Mouse (Mus musculus): ENCODE data around the gene Slc17a5. TPM values are rescaled to one million over a fixed set of nuclear protein-coding genes. Genes with fewer than 3 reads are reported as not detected.
A peak's percentile ranks its signal among the peaks of the same experiment; 100 is the strongest.

The Slc17a5 gene
- 12.7 and 14.9 TPM in 2 replicates for polyA plus RNA-seq (2011; ENCODE audit: insufficient read depth, insufficient read length, low read depth, missing spikeins)

GRCm38 (mm10) chr9:78587914-78588313, at the start of gene Slc17a5:
Gene Slc17a5 (minus strand): TSS chr9:78588041.
- Histone ChIP-seq H3K27ac (ENCODE audit: insufficient read depth, low read length) (no peak within 1 kb of the TSS), H3K9ac (ENCODE audit: low read depth, poor library complexity, severe bottlenecking) (peak within 1 kb of the TSS; percentile 77), H3K27me3 (ENCODE audit: control insufficient read depth, insufficient read depth, low read length, poor library complexity, severe bottlenecking) (no peaks in the 10 kb centered on the region), H3K36me3 (ENCODE audit: control insufficient read depth, insufficient read depth, low read length, poor library complexity, severe bottlenecking) (no peaks in the 10 kb centered on the region), H3K9me3 (replicated peaks; ENCODE audit: control insufficient read depth, insufficient read depth, low read length, poor library complexity, severe bottlenecking) (no peaks in the 10 kb centered on the region), H3K4me1 (ENCODE audit: control insufficient read depth, insufficient read depth, low read length) (peaks cover 2% of the 10 kb centered on the region), H3K4me3 (ENCODE audit: low read depth, low read length) (peak within 1 kb of the TSS; percentile 82)
- TF ChIP-seq POLR2A (IDR thresholded peaks at IDR 0.05; ENCODE audit: insufficient read depth, low read length) (peak; percentile 65), EP300 (IDR thresholded peaks at IDR 0.05; ENCODE audit: insufficient read depth, low read depth, low read length) (0 out of 2 replicates have a peak, but pooled peaks have one; percentile 4), CTCF (IDR thresholded peaks at IDR 0.05; ENCODE audit: low read depth, low read length) (no peak)

- H3K36me3 ChIP-seq (ENCODE audit: control insufficient read depth, insufficient read depth, low read length, poor library complexity, severe bottlenecking) = no peaks in the 10 kb centered on the region
- H3K4me1 ChIP-seq (ENCODE audit: control insufficient read depth, insufficient read depth, low read length) = no peaks in the 10 kb centered on the region
- no peak overlapping the region for H3K27ac ChIP-seq (ENCODE audit: insufficient read depth, low read length)
- H3K9ac ChIP-seq (ENCODE audit: low read depth, poor library complexity, severe bottlenecking) = no peak overlapping the region
- no peak overlapping the region for H3K4me3 ChIP-seq (ENCODE audit: low read depth, low read length)
- H3K9me3 ChIP-seq (replicated peaks; ENCODE audit: control insufficient read depth, insufficient read depth, low read length, poor library complexity, severe bottlenecking) = no peaks in the 10 kb centered on the region
- H3K27me3 ChIP-seq (ENCODE audit: control insufficient read depth, insufficient read depth, low read length, poor library complexity, severe bottlenecking) = no peaks in the 10 kb centered on the region
- TF ChIP-seq CTCF (IDR thresholded peaks at IDR 0.05; ENCODE audit: low read depth, low read length) (no peak), EP300 (IDR thresholded peaks at IDR 0.05; ENCODE audit: insufficient read depth, low read depth, low read length) (no peak), POLR2A (IDR thresholded peaks at IDR 0.05; ENCODE audit: insufficient read depth, low read length) (no peak)
Observed at GRCm38 (mm10) chr9:78633976-78634375, 46.1 kb upstream of the Slc17a5 start.

- Histone ChIP-seq H3K27ac (ENCODE audit: insufficient read depth, low read length) (no peak overlapping the region), H3K4me3 (ENCODE audit: low read depth, low read length) (no peak overlapping the region), H3K4me1 (ENCODE audit: control insufficient read depth, insufficient read depth, low read length) (no peaks in the 10 kb centered on the region), H3K9me3 (replicated peaks; ENCODE audit: control insufficient read depth, insufficient read depth, low read length, poor library complexity, severe bottlenecking) (no peaks in the 10 kb centered on the region), H3K27me3 (ENCODE audit: control insufficient read depth, insufficient read depth, low read length, poor library complexity, severe bottlenecking) (no peaks in the 10 kb centered on the region), H3K36me3 (ENCODE audit: control insufficient read depth, insufficient read depth, low read length, poor library complexity, severe bottlenecking) (no peaks in the 10 kb centered on the region), H3K9ac (ENCODE audit: low read depth, poor library complexity, severe bottlenecking) (no peak overlapping the region)
- no peak for TF ChIP-seq EP300 (IDR thresholded peaks at IDR 0.05; ENCODE audit: insufficient read depth, low read depth, low read length)
- no peak for TF ChIP-seq CTCF (IDR thresholded peaks at IDR 0.05; ENCODE audit: low read depth, low read length)
- TF ChIP-seq POLR2A (IDR thresholded peaks at IDR 0.05; ENCODE audit: insufficient read depth, low read length) = no peak
Observed at GRCm38 (mm10) chr9:78631755-78632434, 44.1 kb upstream of the Slc17a5 start.

- Histone ChIP-seq H3K4me3 (ENCODE audit: low read depth, low read length) (no peak overlapping the region), H3K27me3 (ENCODE audit: control insufficient read depth, insufficient read depth, low read length, poor library complexity, severe bottlenecking) (no peaks in the 10 kb centered on the region), H3K36me3 (ENCODE audit: control insufficient read depth, insufficient read depth, low read length, poor library complexity, severe bottlenecking) (no peaks in the 10 kb centered on the region), H3K9me3 (replicated peaks; ENCODE audit: control insufficient read depth, insufficient read depth, low read length, poor library complexity, severe bottlenecking) (no peaks in the 10 kb centered on the region), H3K9ac (ENCODE audit: low read depth, poor library complexity, severe bottlenecking) (no peak overlapping the region), H3K4me1 (ENCODE audit: control insufficient read depth, insufficient read depth, low read length) (no peaks in the 10 kb centered on the region), H3K27ac (ENCODE audit: insufficient read depth, low read length) (no peak overlapping the region)
- TF ChIP-seq POLR2A (IDR thresholded peaks at IDR 0.05; ENCODE audit: insufficient read depth, low read length) (no peak), CTCF (IDR thresholded peaks at IDR 0.05; ENCODE audit: low read depth, low read length) (peak; percentile 26)
Observed at GRCm38 (mm10) chr9:78629991-78630390, 42.1 kb upstream of the Slc17a5 start.

GRCm38 (mm10) chr9:78623301-78623747, 35.5 kb upstream of the Slc17a5 start:
- H3K27me3 ChIP-seq (ENCODE audit: control insufficient read depth, insufficient read depth, low read length, poor library complexity, severe bottlenecking) = no peaks in the 10 kb centered on the region
- no peaks in the 10 kb centered on the region for H3K9me3 ChIP-seq (replicated peaks; ENCODE audit: control insufficient read depth, insufficient read depth, low read length, poor library complexity, severe bottlenecking)
- TF ChIP-seq EP300 (IDR thresholded peaks at IDR 0.05; ENCODE audit: insufficient read depth, low read depth, low read length) = no peak
- no peak for TF ChIP-seq POLR2A (IDR thresholded peaks at IDR 0.05; ENCODE audit: insufficient read depth, low read length)
- no peak for TF ChIP-seq CTCF (IDR thresholded peaks at IDR 0.05; ENCODE audit: low read depth, low read length)
- H3K9ac ChIP-seq (ENCODE audit: low read depth, poor library complexity, severe bottlenecking) = no peak overlapping the region
- peaks cover 3% of the 10 kb centered on the region for H3K4me1 ChIP-seq (ENCODE audit: control insufficient read depth, insufficient read depth, low read length)
- no peak overlapping the region for H3K4me3 ChIP-seq (ENCODE audit: low read depth, low read length)
- no peaks in the 10 kb centered on the region for H3K36me3 ChIP-seq (ENCODE audit: control insufficient read depth, insufficient read depth, low read length, poor library complexity, severe bottlenecking)
- no peak overlapping the region for H3K27ac ChIP-seq (ENCODE audit: insufficient read depth, low read length)

GRCm38 (mm10) chr9:78619285-78619684, 31.4 kb upstream of the Slc17a5 start:
- no peak overlapping the region for H3K4me3 ChIP-seq (ENCODE audit: low read depth, low read length)
- no peak overlapping the region for H3K9ac ChIP-seq (ENCODE audit: low read depth, poor library complexity, severe bottlenecking)
- TF ChIP-seq POLR2A (IDR thresholded peaks at IDR 0.05; ENCODE audit: insufficient read depth, low read length) (no peak), CTCF (IDR thresholded peaks at IDR 0.05; ENCODE audit: low read depth, low read length) (no peak), EP300 (IDR thresholded peaks at IDR 0.05; ENCODE audit: insufficient read depth, low read depth, low read length) (no peak)
- peaks cover 4% of the 10 kb centered on the region; the same call in 1 of the 2 replicates for H3K27me3 ChIP-seq (ENCODE audit: control insufficient read depth, insufficient read depth, low read length, poor library complexity, severe bottlenecking)
- H3K27ac ChIP-seq (ENCODE audit: insufficient read depth, low read length) = no peak overlapping the region
- H3K4me1 ChIP-seq (ENCODE audit: control insufficient read depth, insufficient read depth, low read length) = peaks cover 3% of the 10 kb centered on the region
- H3K36me3 ChIP-seq (ENCODE audit: control insufficient read depth, insufficient read depth, low read length, poor library complexity, severe bottlenecking) = no peaks in the 10 kb centered on the region
- H3K9me3 ChIP-seq (replicated peaks; ENCODE audit: control insufficient read depth, insufficient read depth, low read length, poor library complexity, severe bottlenecking) = no peaks in the 10 kb centered on the region

All from ES-Bruce4 (cell line).